Mouse (Mus musculus): ENCODE data around the gene Zfp362. TPM values are rescaled to one million over a fixed set of nuclear protein-coding genes. Genes with fewer than 3 reads are reported as not detected.

Zfp362 gene
- polyA plus RNA-seq, 1 experiment from 2014 or later = 32.3 TPM

DNA sequence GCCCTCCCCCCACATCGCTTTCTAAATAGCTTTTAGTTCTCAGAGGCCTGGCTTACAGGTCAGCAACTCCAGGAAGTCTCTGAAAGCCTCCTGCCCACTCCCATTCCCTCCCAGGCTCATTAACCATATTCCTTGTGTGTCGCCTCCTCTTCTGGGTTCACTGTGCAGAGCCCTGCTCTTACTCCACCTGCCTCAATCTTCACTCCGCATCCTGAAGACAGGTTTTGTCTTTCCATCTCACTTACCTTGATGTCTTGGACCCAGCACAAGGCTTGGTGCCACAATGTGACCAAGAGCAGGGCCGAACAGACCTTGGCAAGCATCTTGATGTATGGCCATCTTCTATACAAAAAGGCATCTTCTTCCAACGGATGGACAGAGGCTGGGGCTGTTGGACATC is 46.6 kb downstream of the Zfp362 start:
- ATAC-seq (ENCODE audit: insufficient number of reproducible peaks, insufficient read depth, low FRiP score, low read depth) = no peak
- 68% methylated on average over 5 of the region's 5 CpGs for WGBS
- no peaks in the 10 kb centered on the region for H3K27me3 ChIP-seq (ENCODE audit: control insufficient read depth, insufficient read depth, low read length)
- H3K27ac ChIP-seq (ENCODE audit: low read length) = no peak overlapping the region
- no peaks in the 10 kb centered on the region for H3K9me3 ChIP-seq (ENCODE audit: control insufficient read depth, low read depth, low read length)
- H3K36me3 ChIP-seq (ENCODE audit: control insufficient read depth, insufficient read depth, low read length) = no peaks in the 10 kb centered on the region; the same call in 1 of the 2 replicates
- H3K9ac ChIP-seq (replicated peaks; ENCODE audit: low read depth, low read length) = no peak overlapping the region
- H3K4me2 ChIP-seq (replicated peaks; ENCODE audit: low read depth, low read length) = no peak overlapping the region
- no peak overlapping the region for H3K4me3 ChIP-seq (ENCODE audit: low read depth, low read length)
- H3K4me1 ChIP-seq (ENCODE audit: control insufficient read depth, insufficient read depth, low read length) = no peaks in the 10 kb centered on the region

DNA sequence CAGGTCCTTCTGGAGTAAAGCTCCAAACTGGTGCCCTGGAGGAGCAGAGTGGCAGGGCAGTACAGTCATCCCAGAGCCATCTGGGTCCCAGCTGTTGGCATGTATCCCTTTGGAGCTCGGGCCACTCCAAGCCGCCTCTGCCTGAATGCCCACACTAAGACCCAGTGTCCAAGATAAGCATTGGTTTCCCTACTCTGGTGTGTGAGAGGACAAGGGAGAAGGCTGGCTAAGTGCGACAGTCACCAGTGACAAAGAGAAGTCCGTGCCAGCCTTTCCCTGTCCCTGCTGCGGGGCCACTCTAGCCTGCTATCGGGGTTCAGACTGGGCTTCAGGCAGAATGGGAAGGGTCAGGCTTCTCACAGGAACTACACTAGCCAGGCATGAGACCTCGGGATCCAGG is 49.9 kb downstream of the Zfp362 start:
- no peak overlapping the region for H3K4me3 ChIP-seq (ENCODE audit: low read depth, low read length)
- no peaks in the 10 kb centered on the region for H3K4me1 ChIP-seq (ENCODE audit: control insufficient read depth, insufficient read depth, low read length)
- ATAC-seq (ENCODE audit: insufficient number of reproducible peaks, insufficient read depth, low FRiP score, low read depth) = no peak
- H3K36me3 ChIP-seq (ENCODE audit: control insufficient read depth, insufficient read depth, low read length) = peaks cover 16% of the 10 kb centered on the region
- H3K9ac ChIP-seq (replicated peaks; ENCODE audit: low read depth, low read length) = no peak overlapping the region
- no peak overlapping the region for H3K27ac ChIP-seq (ENCODE audit: low read length)
- H3K4me2 ChIP-seq (replicated peaks; ENCODE audit: low read depth, low read length) = no peak overlapping the region
- WGBS = 82% methylated on average over 7 of the region's 7 CpGs
- no peaks in the 10 kb centered on the region for H3K27me3 ChIP-seq (ENCODE audit: control insufficient read depth, insufficient read depth, low read length)
- no peaks in the 10 kb centered on the region for H3K9me3 ChIP-seq (ENCODE audit: control insufficient read depth, low read depth, low read length)

DNA sequence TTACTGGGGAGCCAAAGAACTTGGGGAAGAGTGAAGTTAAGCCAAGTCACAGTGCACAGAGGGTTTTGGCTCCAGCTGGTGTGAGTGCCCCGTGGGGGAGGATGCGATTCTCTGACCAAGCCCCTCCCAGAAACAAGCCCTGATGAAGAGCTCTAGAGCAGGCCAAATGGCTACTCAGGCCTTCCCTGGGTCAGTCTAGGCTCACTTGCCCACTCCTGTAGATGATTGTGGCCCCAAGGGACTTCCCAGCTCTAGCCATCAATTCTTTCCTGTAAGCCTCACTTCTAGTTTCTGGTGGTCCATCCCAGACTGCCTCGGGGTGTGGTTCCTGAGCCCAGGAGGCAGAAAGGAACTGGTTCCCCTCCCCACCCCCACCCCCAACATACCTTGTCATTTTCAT is 50.8 kb downstream of the Zfp362 start, which contains the start of gene A3galt2:
TSS of gene A3galt2 (plus strand) at position 301 of the 400 bp plus-strand sequence.
- Histone ChIP-seq H3K4me3 (ENCODE audit: low read depth, low read length) (no peak within 1 kb of the TSS), H3K36me3 (ENCODE audit: control insufficient read depth, insufficient read depth, low read length) (peaks cover 25% of the 10 kb centered on the region)

DNA sequence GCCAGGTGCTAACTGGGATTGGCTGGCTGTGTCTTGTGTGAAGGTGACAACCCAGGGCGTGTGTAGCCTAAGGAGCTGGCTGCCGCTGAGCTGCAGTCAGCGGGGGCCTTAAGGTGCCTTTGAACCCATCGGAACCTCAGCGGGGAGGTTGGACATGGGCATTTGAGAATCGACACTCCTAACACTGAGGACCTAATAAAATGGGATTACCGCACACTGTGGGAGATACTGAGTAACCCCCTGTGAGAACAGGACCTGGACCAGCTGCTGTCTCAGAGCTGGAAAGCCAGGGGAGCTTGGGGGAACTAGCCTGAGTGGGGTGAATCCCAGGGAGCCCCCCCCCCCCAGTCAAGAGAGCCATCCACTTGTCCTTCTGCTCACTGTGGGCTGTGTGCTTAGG is 52.3 kb downstream of the Zfp362 start:
- Histone ChIP-seq H3K4me1 (ENCODE audit: control insufficient read depth, insufficient read depth, low read length) (no peaks in the 10 kb centered on the region), H3K9ac (replicated peaks; ENCODE audit: low read depth, low read length) (no peak overlapping the region), H3K4me2 (replicated peaks; ENCODE audit: low read depth, low read length) (no peak overlapping the region), H3K36me3 (ENCODE audit: control insufficient read depth, insufficient read depth, low read length) (peaks cover 40% of the 10 kb centered on the region), H3K27ac (ENCODE audit: low read length) (no peak overlapping the region), H3K9me3 (ENCODE audit: control insufficient read depth, low read depth, low read length) (no peaks in the 10 kb centered on the region), H3K27me3 (ENCODE audit: control insufficient read depth, insufficient read depth, low read length) (no peaks in the 10 kb centered on the region), H3K4me3 (ENCODE audit: low read depth, low read length) (no peak overlapping the region)
- no peak for ATAC-seq (ENCODE audit: insufficient number of reproducible peaks, insufficient read depth, low FRiP score, low read depth)
- WGBS = 95% methylated on average over 7 of the region's 7 CpGs

More for the DNA sequence above, 50.8 kb downstream of the Zfp362 start, which contains the start of gene A3galt2:
- H3K4me1 ChIP-seq (ENCODE audit: control insufficient read depth, insufficient read depth, low read length) = no peaks in the 10 kb centered on the region
- no peak within 1 kb of the TSS for H3K9ac ChIP-seq (replicated peaks; ENCODE audit: low read depth, low read length)
- 63% methylated on average over 3 of the region's 3 CpGs for WGBS
- no peaks in the 10 kb centered on the region for H3K9me3 ChIP-seq (ENCODE audit: control insufficient read depth, low read depth, low read length)
- H3K27me3 ChIP-seq (ENCODE audit: control insufficient read depth, insufficient read depth, low read length) = no peaks in the 10 kb centered on the region
- no peak within 1 kb of the TSS for H3K27ac ChIP-seq (ENCODE audit: low read length)
- H3K4me2 ChIP-seq (replicated peaks; ENCODE audit: low read depth, low read length) = no peak within 1 kb of the TSS
- no peak for ATAC-seq (ENCODE audit: insufficient number of reproducible peaks, insufficient read depth, low FRiP score, low read depth)

DNA sequence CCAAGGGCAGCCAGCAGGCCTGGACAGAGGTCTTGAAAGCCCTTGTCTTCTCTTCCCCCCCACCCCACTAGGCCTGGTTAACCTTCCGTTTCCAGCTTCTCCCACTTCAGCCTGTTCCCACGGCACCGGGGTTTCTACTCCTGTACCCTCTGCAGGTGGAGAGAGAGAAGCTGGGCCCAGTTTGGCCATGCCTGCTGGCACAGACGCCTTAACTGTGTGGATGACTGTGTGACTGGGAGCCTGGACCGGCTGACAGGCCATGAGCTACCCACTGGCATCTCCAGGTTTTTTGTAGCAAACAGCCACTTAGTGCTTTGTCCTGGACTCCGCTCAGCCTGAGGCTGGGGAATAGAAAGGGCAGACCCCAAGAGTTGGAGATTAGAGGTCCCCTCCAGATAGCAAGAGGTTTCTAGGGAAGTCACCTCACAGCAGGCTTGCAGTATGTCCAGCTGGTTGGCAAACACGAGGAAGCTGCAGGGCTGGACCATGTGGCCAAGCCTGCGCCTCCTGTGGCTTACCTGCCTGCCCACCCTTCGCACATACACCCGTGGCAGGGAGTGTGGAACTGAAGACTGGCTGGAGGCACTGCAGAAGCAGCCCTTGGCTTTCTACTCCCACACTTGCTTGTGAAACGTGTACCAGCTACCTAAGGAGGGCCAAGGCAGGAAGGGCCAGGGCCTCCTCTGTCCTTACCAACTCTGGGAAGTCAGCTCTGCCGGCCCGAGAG is 53.7 kb downstream of the Zfp362 start:
- H3K27me3 ChIP-seq (ENCODE audit: control insufficient read depth, insufficient read depth, low read length) = no peaks in the 10 kb centered on the region
- H3K4me3 ChIP-seq (ENCODE audit: low read depth, low read length) = no peak overlapping the region
- H3K27ac ChIP-seq (ENCODE audit: low read length) = no peak overlapping the region
- WGBS = 86% methylated on average over 13 of the region's 13 CpGs
- no peaks in the 10 kb centered on the region for H3K4me1 ChIP-seq (ENCODE audit: control insufficient read depth, insufficient read depth, low read length)
- H3K9ac ChIP-seq (replicated peaks; ENCODE audit: low read depth, low read length) = no peak overlapping the region
- no peaks in the 10 kb centered on the region for H3K9me3 ChIP-seq (ENCODE audit: control insufficient read depth, low read depth, low read length)
- no peak for ATAC-seq (ENCODE audit: insufficient number of reproducible peaks, insufficient read depth, low FRiP score, low read depth)
- H3K36me3 ChIP-seq (ENCODE audit: control insufficient read depth, insufficient read depth, low read length) = peaks cover 54% of the 10 kb centered on the region
- no peak overlapping the region for H3K4me2 ChIP-seq (replicated peaks; ENCODE audit: low read depth, low read length)

DNA sequence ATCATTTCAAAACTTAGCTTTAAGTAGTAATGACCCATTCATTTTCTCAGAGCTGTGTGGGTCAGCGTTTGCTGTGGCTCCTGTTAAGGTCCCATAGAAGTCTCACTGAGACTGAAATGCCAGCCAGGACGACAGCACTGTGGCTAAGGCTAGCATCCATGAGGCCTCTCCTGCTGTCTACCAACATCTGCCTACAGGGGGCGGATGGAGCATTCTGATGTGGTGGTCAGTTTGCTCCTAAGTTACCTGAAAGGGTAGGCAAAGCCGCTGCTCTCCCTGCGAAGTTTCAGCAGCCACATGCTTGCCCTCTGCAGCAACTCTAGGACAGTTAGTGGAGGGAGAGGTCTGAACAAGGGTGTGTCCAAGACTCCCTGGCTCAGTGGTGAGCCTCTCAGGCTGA is 54.8 kb downstream of the Zfp362 start:
- peaks cover 65% of the 10 kb centered on the region for H3K36me3 ChIP-seq (ENCODE audit: control insufficient read depth, insufficient read depth, low read length)
- no peaks in the 10 kb centered on the region for H3K4me1 ChIP-seq (ENCODE audit: control insufficient read depth, insufficient read depth, low read length)
- H3K27ac ChIP-seq (ENCODE audit: low read length) = no peak overlapping the region
- 59% methylated on average over 5 of the region's 5 CpGs for WGBS
- no peak for ATAC-seq (ENCODE audit: insufficient number of reproducible peaks, insufficient read depth, low FRiP score, low read depth)
- H3K9ac ChIP-seq (replicated peaks; ENCODE audit: low read depth, low read length) = no peak overlapping the region
- no peak overlapping the region for H3K4me3 ChIP-seq (ENCODE audit: low read depth, low read length)
- no peak overlapping the region for H3K4me2 ChIP-seq (replicated peaks; ENCODE audit: low read depth, low read length)
- no peaks in the 10 kb centered on the region for H3K27me3 ChIP-seq (ENCODE audit: control insufficient read depth, insufficient read depth, low read length)
- no peaks in the 10 kb centered on the region for H3K9me3 ChIP-seq (ENCODE audit: control insufficient read depth, low read depth, low read length)

DNA sequence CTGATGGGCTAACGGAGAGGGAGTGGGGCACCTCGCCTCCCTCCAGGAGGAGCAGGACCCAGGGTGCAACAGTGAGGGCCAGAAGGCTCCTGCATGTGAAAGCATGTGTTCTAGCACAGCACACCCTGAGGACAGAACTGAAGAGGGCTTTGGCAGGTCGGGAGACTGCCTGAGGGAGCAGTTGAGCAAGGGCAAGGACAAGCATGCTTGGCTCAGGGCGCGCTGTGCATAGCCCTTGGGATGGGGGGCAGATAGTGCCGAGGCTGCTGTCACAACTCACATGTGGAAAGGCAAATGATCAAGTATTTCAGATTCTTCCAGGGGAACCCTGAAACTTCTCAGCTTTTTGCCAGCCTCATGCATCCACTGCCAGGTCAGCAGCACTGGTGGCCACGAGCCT is 57.5 kb downstream of the Zfp362 start:
- H3K9ac ChIP-seq (replicated peaks; ENCODE audit: low read depth, low read length) = no peak overlapping the region
- no peaks in the 10 kb centered on the region for H3K9me3 ChIP-seq (ENCODE audit: control insufficient read depth, low read depth, low read length)
- peaks cover 88% of the 10 kb centered on the region for H3K36me3 ChIP-seq (ENCODE audit: control insufficient read depth, insufficient read depth, low read length)
- ATAC-seq (ENCODE audit: insufficient number of reproducible peaks, insufficient read depth, low FRiP score, low read depth) = no peak
- H3K4me1 ChIP-seq (ENCODE audit: control insufficient read depth, insufficient read depth, low read length) = no peaks in the 10 kb centered on the region
- WGBS = 90% methylated on average over 7 of the region's 7 CpGs
- H3K27me3 ChIP-seq (ENCODE audit: control insufficient read depth, insufficient read depth, low read length) = no peaks in the 10 kb centered on the region
- no peak overlapping the region for H3K27ac ChIP-seq (ENCODE audit: low read length)
- no peak overlapping the region for H3K4me3 ChIP-seq (ENCODE audit: low read depth, low read length)
- H3K4me2 ChIP-seq (replicated peaks; ENCODE audit: low read depth, low read length) = no peak overlapping the region

DNA sequence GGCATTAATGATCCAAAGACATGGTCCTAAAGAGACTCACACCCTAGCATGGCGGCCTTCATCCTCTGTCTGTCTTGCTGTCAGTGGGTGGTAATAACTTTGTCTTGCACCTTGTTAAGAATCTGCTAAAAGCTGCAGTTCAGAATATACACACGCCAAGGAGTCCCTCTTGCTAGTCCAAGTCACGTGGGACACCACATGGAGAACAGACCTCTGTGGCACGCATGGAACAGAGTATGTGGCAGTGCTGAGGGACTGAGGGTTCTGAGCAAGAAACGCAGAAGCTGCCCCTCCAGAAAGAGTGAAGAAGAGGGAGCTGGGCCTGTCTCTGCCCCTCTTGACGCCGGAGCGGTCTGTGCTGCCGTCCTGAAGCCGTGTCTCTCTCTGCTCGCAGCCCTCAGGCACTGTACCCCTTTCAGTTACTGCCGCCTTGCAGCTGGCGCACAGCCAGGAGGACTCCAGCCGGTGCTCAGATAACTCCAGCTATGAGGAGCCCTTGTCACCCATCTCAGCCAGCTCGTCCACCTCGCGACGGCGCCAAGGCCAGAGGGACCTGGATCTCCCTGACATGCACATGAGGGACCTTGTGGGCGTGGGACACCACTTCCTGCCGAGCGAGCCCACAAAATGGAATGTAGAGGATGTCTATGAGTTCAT is 58.1 kb downstream of the Zfp362 start:
- Histone ChIP-seq H3K9ac (replicated peaks; ENCODE audit: low read depth, low read length) (no peak overlapping the region), H3K27me3 (ENCODE audit: control insufficient read depth, insufficient read depth, low read length) (no peaks in the 10 kb centered on the region), H3K4me2 (replicated peaks; ENCODE audit: low read depth, low read length) (no peak overlapping the region), H3K27ac (ENCODE audit: low read length) (no peak overlapping the region), H3K9me3 (ENCODE audit: control insufficient read depth, low read depth, low read length) (no peaks in the 10 kb centered on the region), H3K4me1 (ENCODE audit: control insufficient read depth, insufficient read depth, low read length) (no peaks in the 10 kb centered on the region), H3K36me3 (ENCODE audit: control insufficient read depth, insufficient read depth, low read length) (peaks cover 88% of the 10 kb centered on the region), H3K4me3 (ENCODE audit: low read depth, low read length) (no peak overlapping the region)
- WGBS = 82% methylated on average over 22 of the region's 22 CpGs
- ATAC-seq (ENCODE audit: insufficient number of reproducible peaks, insufficient read depth, low FRiP score, low read depth) = no peak
